ENCODE assay signal across 18 mouse cellular contexts in the genomic region with DNA sequence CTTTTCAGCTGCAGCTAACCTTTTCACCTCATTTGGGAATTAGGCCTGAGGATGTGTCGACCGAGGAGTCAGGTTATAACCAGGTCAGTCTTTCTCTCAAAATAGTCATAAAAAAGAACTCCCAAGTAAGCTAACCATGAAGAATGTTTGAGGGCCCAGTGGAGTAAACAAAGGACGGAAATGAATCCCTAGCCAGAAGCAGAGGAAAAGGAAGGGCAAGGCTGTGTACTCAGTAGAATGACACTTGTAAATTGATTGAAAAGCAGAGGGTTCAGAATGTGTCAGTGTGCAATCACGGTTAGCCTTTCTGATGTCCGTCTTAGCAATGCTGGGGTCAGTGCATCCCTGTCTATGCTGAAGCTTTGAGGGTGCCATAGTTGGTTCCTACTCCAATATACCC.
A peak's percentile ranks its signal among the peaks of the same experiment; 100 is the strongest.
DNase-seq lines count a peak whose midpoint lies in the region; ATAC-seq and TF ChIP-seq lines count a peak whose summit lies in the region.
"Had no signal": no experiment of that assay in that cellular context is flagged by ENCODE, and none has a peak within 500 bp of the region (broad histone marks: within the 10 kb centered on the region; RNA-seq: fewer than 3 reads in every experiment).

No protein-coding gene starts in this region.

- WGBS in heart, embryonic 12.5 days = 44% methylated on average over 5 of the region's 5 CpGs
- WGBS in lung, embryonic 14.5 days = 14% methylated on average over 5 of the region's 5 CpGs
- WGBS in lung, adult 2 months = 12% methylated on average over 5 of the region's 5 CpGs
- WGBS in kidney, postnatal 0 days = 14% methylated on average over 5 of the region's 5 CpGs
- WGBS in hindbrain, postnatal 0 days = 45% methylated on average over 5 of the region's 5 CpGs

- no peaks in the 10 kb centered on the region for H3K36me3 ChIP-seq in heart, embryonic 12.5 days
- H3K36me3 ChIP-seq in lung, embryonic 14.5 days (ENCODE audit: insufficient read depth) = no peaks in the 10 kb centered on the region
- H3K36me3 ChIP-seq in kidney, postnatal 0 days (ENCODE audit: insufficient read depth, low read length) = no peaks in the 10 kb centered on the region
- no peaks in the 10 kb centered on the region for H3K36me3 ChIP-seq in hindbrain, postnatal 0 days (ENCODE audit: insufficient read depth, low read length)
- H3K36me3 ChIP-seq: embryonic facial prominence, embryonic 13.5 days had no signal

- no peak overlapping the region for H3K27ac ChIP-seq in heart, embryonic 12.5 days (ENCODE audit: poor library complexity, severe bottlenecking)
- H3K27ac ChIP-seq in lung, embryonic 14.5 days (ENCODE audit: low read depth) = no peak overlapping the region
- no peak overlapping the region for H3K27ac ChIP-seq in kidney, postnatal 0 days
- H3K27ac ChIP-seq in hindbrain, postnatal 0 days = no peak overlapping the region
- H3K27ac ChIP-seq: embryonic facial prominence, embryonic 13.5 days; hindbrain, embryonic 14.5 days; layer of hippocampus, adult 2 months had no signal

- no peaks in the 10 kb centered on the region for H3K9me3 ChIP-seq in heart, embryonic 12.5 days (replicated peaks)
- no peaks in the 10 kb centered on the region for H3K9me3 ChIP-seq in lung, embryonic 14.5 days (ENCODE audit: low read depth, low read length)
- no peaks in the 10 kb centered on the region for H3K9me3 ChIP-seq in kidney, postnatal 0 days (replicated peaks; ENCODE audit: low read length)
- H3K9me3 ChIP-seq in hindbrain, postnatal 0 days (ENCODE audit: low read length) = no peaks in the 10 kb centered on the region
- H3K9me3 ChIP-seq: embryonic facial prominence, embryonic 13.5 days had no signal

- DNase-seq in heart, adult 8-10 months (ENCODE audit: low spot score) = peak; percentile 49
- peak; percentile 29 for DNase-seq in lung, embryonic 14.5 days
- DNase-seq in lung, adult 2 months = no peak
- peak; percentile 71 for DNase-seq in kidney, postnatal 0 days (ENCODE audit: low spot score)
- DNase-seq in lung, postnatal 36 days = peak; percentile 42
- DNase-seq in hindbrain, postnatal 0 days (ENCODE audit: low spot score) = no peak
- DNase-seq: adrenal gland, adult 2 months; cerebellum, adult 8-10 months; layer of hippocampus, postnatal 36 days; midbrain, embryonic 14.5 days; spleen, adult 18-20 months; thymus, postnatal 25 days had no signal

- no peak for TF ChIP-seq CTCF in lung, embryonic 14.5 days (IDR thresholded peaks at IDR 0.05; ENCODE audit: low read depth)
- TF ChIP-seq CTCF in lung, adult 2 months (IDR thresholded peaks at IDR 0.05; ENCODE audit: insufficient read depth, low read length) = no peak
- no peak for TF ChIP-seq CTCF in kidney, postnatal 0 days (IDR thresholded peaks at IDR 0.05; ENCODE audit: low read depth)
- no peak for TF ChIP-seq CTCF in hindbrain, postnatal 0 days (IDR thresholded peaks at IDR 0.05; ENCODE audit: low read depth)

- H3K9ac ChIP-seq in heart, embryonic 12.5 days = no peak overlapping the region
- H3K9ac ChIP-seq in lung, embryonic 14.5 days = no peak overlapping the region
- no peak overlapping the region for H3K9ac ChIP-seq in kidney, postnatal 0 days (ENCODE audit: low read depth, low read length)
- H3K9ac ChIP-seq in hindbrain, postnatal 0 days (replicated peaks; ENCODE audit: low read length) = no peak overlapping the region
- H3K9ac ChIP-seq: embryonic facial prominence, embryonic 13.5 days; hindbrain, embryonic 14.5 days had no signal

- H3K4me3 ChIP-seq in heart, embryonic 12.5 days = no peak overlapping the region
- no peak overlapping the region for H3K4me3 ChIP-seq in lung, embryonic 14.5 days (ENCODE audit: low read depth, low read length)
- no peak overlapping the region for H3K4me3 ChIP-seq in lung, adult 2 months (replicated peaks; ENCODE audit: extremely low read depth, low read depth, low read length)
- no peak overlapping the region for H3K4me3 ChIP-seq in kidney, postnatal 0 days (replicated peaks; ENCODE audit: low read depth, low read length)
- H3K4me3 ChIP-seq in hindbrain, postnatal 0 days (ENCODE audit: low read length) = no peak overlapping the region
- H3K4me3 ChIP-seq: embryonic facial prominence, embryonic 13.5 days; layer of hippocampus, adult 2 months had no signal

- no peak for ATAC-seq in heart, embryonic 12.5 days (ENCODE audit: insufficient number of reproducible peaks, low FRiP score)
- no peak for ATAC-seq in lung, embryonic 14.5 days (ENCODE audit: insufficient read depth)
- no peak; the same call in 1 of the 2 replicates for ATAC-seq in kidney, postnatal 0 days (replicated peaks; ENCODE audit: low FRiP score, low read depth)
- no peak for ATAC-seq in hindbrain, postnatal 0 days
- ATAC-seq: forebrain, embryonic 16.5 days; intestine, embryonic 16.5 days had no signal

- H3K4me1 ChIP-seq in heart, embryonic 12.5 days (replicated peaks) = no peaks in the 10 kb centered on the region
- no peaks in the 10 kb centered on the region for H3K4me1 ChIP-seq in lung, embryonic 14.5 days (ENCODE audit: insufficient read depth)
- peaks cover 2% of the 10 kb centered on the region; the same call in 1 of the 2 replicates for H3K4me1 ChIP-seq in lung, adult 2 months (ENCODE audit: control insufficient read depth, insufficient read depth, low read length)
- H3K4me1 ChIP-seq in kidney, postnatal 0 days (replicated peaks; ENCODE audit: insufficient read depth, low read length) = no peaks in the 10 kb centered on the region
- no peaks in the 10 kb centered on the region for H3K4me1 ChIP-seq in hindbrain, postnatal 0 days (ENCODE audit: insufficient read depth, low read length)
- H3K4me1 ChIP-seq: embryonic facial prominence, embryonic 13.5 days had no signal

- no peak for TF ChIP-seq POLR2A in lung, adult 2 months (IDR thresholded peaks at IDR 0.05; ENCODE audit: borderline replicate concordance, extremely low read depth, low read depth, low read length)

- no peaks in the 10 kb centered on the region for H3K27me3 ChIP-seq in heart, embryonic 12.5 days (replicated peaks)
- no peaks in the 10 kb centered on the region for H3K27me3 ChIP-seq in lung, embryonic 14.5 days (ENCODE audit: insufficient read depth, low read length)
- no peaks in the 10 kb centered on the region for H3K27me3 ChIP-seq in kidney, postnatal 0 days (ENCODE audit: insufficient read depth, low read length)
- H3K27me3 ChIP-seq in hindbrain, postnatal 0 days (ENCODE audit: insufficient read depth, low read length) = no peaks in the 10 kb centered on the region
- H3K27me3 ChIP-seq: embryonic facial prominence, embryonic 13.5 days had no signal

- H3K4me2 ChIP-seq in heart, embryonic 12.5 days = no peak overlapping the region
- H3K4me2 ChIP-seq in lung, embryonic 14.5 days = no peak overlapping the region
- H3K4me2 ChIP-seq in kidney, postnatal 0 days (ENCODE audit: low read length) = no peak overlapping the region
- H3K4me2 ChIP-seq in hindbrain, postnatal 0 days (ENCODE audit: low read depth, low read length) = no peak overlapping the region
- H3K4me2 ChIP-seq: embryonic facial prominence, embryonic 13.5 days; hindbrain, embryonic 14.5 days had no signal

Comparison
In these comparisons a context has a peak if more than half of its experiments do, and no peak if none do; other contexts are left out.
1. DNase-seq: peak in heart, adult 8-10 months (single experiment), lung, embryonic 14.5 days (single experiment), kidney, postnatal 0 days (single experiment) and lung, postnatal 36 days (single experiment); none in lung, adult 2 months (single experiment) and hindbrain, postnatal 0 days (single experiment).